Mouse (Mus musculus) cerebellum, postnatal 14 days (tissue): Measurements from ENCODE around the gene Ankrd61.

Experiments
- DNase-seq, 2 experiments: peaks; one replicate each; pipeline ENCODE4 v3.0.0; 2021; ENCODE audit warnings: mixed read lengths in 2 of 2

The Ankrd61 gene

GRCm38 (mm10) chr5:143892255-143892886, 5.1 kb downstream of the Ankrd61 start:
- no peak for DNase-seq

- no peak for DNase-seq
Observed at GRCm38 (mm10) chr5:143890741-143891140, 6.7 kb downstream of the Ankrd61 start.

GRCm38 (mm10) chr5:143885274-143885673, 12.2 kb downstream of the Ankrd61 start:
- DNase-seq, result no peak

- DNase-seq, result no peak
Observed at GRCm38 (mm10) chr5:143874571-143874970, 22.9 kb downstream of the Ankrd61 start.

DNA sequence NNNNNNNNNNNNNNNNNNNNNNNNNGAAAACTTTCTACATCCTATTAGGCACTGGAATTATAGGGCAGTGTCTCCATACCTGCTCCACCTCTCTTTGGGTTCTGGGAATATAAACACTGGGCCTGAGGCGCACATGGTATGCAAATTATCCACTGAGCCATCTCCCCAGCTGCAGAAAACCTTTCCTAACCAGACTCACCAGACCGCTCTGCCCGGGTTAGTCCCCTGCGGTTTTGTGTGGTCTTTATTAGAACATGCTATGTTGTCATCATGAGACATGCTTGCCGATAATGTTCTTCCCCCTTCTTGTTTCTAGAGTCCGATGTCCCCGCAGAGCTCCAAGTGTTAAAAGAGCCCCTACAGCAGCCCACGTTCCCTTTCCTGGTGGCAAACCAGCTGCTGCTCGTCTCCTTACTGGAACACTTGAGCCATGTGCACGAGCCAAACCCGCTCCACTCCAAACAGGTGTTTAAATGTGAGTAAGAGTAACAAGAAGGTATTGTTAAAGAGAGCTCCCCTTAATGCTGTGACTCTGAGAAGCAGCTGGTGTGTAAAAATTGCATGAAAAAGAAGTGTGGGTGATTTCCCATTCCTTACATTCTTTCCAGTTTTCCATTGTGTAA, 25.8 kb downstream of the Ankrd61 start:
- no peak for DNase-seq
